Comparison of ENCODE assay signal across 8 mouse cellular contexts in genomic region chr19:44835042-44835930, GRCm38 (mm10).
DNase-seq lines count a peak whose midpoint lies in the region; ATAC-seq and TF ChIP-seq lines count a peak whose summit lies in the region.

No protein-coding gene starts in this region.

- ATAC-seq in lung, postnatal 0 days, result no peak
- no peak for ATAC-seq in limb, embryonic 13.5 days (ENCODE audit: low FRiP score, low read depth)
- no peak for ATAC-seq in stomach, embryonic 15.5 days (ENCODE audit: insufficient read depth, low FRiP score, low read depth)

- no peaks in the 10 kb centered on the region for H3K9me3 ChIP-seq in lung, postnatal 0 days (ENCODE audit: low read length)
- H3K9me3 ChIP-seq in limb, embryonic 13.5 days, result no peaks in the 10 kb centered on the region
- H3K9me3 ChIP-seq in stomach, embryonic 15.5 days, result no peaks in the 10 kb centered on the region

- peaks cover 64% of the 10 kb centered on the region for H3K27me3 ChIP-seq in lung, postnatal 0 days (replicated peaks; ENCODE audit: insufficient read depth, low read length)
- H3K27me3 ChIP-seq in limb, embryonic 13.5 days, result peaks cover 100% of the 10 kb centered on the region
- H3K27me3 ChIP-seq in stomach, embryonic 15.5 days (replicated peaks), result peaks cover 92% of the 10 kb centered on the region
- peaks cover 21% of the 10 kb centered on the region for H3K27me3 ChIP-seq in thymus, adult 2 months (ENCODE audit: control insufficient read depth, insufficient read depth, low read length)

- peak overlapping the region; percentile 44 for H3K4me3 ChIP-seq in lung, postnatal 0 days (ENCODE audit: low read depth, low read length)
- peak overlapping the region; percentile 49 for H3K4me3 ChIP-seq in limb, embryonic 13.5 days
- peak overlapping the region; percentile 46 for H3K4me3 ChIP-seq in stomach, embryonic 15.5 days (replicated peaks)
- H3K4me3 ChIP-seq in thymus, adult 2 months (ENCODE audit: control insufficient read depth, insufficient read depth, low read length), result no peak overlapping the region

- H3K27ac ChIP-seq in lung, postnatal 0 days (ENCODE audit: low read length), result no peak overlapping the region
- H3K27ac ChIP-seq in limb, embryonic 13.5 days, result no peak overlapping the region
- no peak overlapping the region for H3K27ac ChIP-seq in stomach, embryonic 15.5 days
- no peak overlapping the region for H3K27ac ChIP-seq in thymus, adult 2 months (ENCODE audit: control insufficient read depth, insufficient read depth, low read length)

- no peak for TF ChIP-seq POLR2A in thymus, adult 2 months (IDR thresholded peaks at IDR 0.05; ENCODE audit: control insufficient read depth, extremely low read depth, insufficient read depth, low read length, poor library complexity)

- peak overlapping the region; percentile 76 for H3K4me2 ChIP-seq in lung, postnatal 0 days (replicated peaks; ENCODE audit: low read depth, low read length)
- peak overlapping the region; percentile 87 for H3K4me2 ChIP-seq in limb, embryonic 13.5 days (replicated peaks)
- peak overlapping the region; percentile 94 for H3K4me2 ChIP-seq in stomach, embryonic 15.5 days

- no peak for TF ChIP-seq CTCF in lung, postnatal 0 days (IDR thresholded peaks at IDR 0.05)
- no peak for TF ChIP-seq CTCF in thymus, adult 2 months (IDR thresholded peaks at IDR 0.05; ENCODE audit: borderline replicate concordance, control insufficient read depth, extremely low read depth, insufficient read depth, low read length, poor library complexity)

- H3K9ac ChIP-seq in lung, postnatal 0 days (replicated peaks; ENCODE audit: low read depth), result no peak overlapping the region
- no peak overlapping the region; the same call in 1 of the 2 replicates for H3K9ac ChIP-seq in limb, embryonic 13.5 days
- H3K9ac ChIP-seq in stomach, embryonic 15.5 days, result no peak overlapping the region

- H3K4me1 ChIP-seq in lung, postnatal 0 days (ENCODE audit: insufficient read depth, low read depth, low read length), result peaks cover 19% of the 10 kb centered on the region; the same call in 1 of the 2 replicates
- peaks cover 30% of the 10 kb centered on the region for H3K4me1 ChIP-seq in limb, embryonic 13.5 days
- peaks cover 19% of the 10 kb centered on the region for H3K4me1 ChIP-seq in stomach, embryonic 15.5 days
- H3K4me1 ChIP-seq in thymus, adult 2 months (replicated peaks; ENCODE audit: control insufficient read depth, insufficient read depth, low read length), result peaks cover 5% of the 10 kb centered on the region; the same call in 1 of the 2 replicates

- DNase-seq in cerebellum, postnatal 10 days, result peak; percentile 22 to 29
- no peak for DNase-seq in cerebellum, adult 9-11 months
- no peak for DNase-seq in lung, postnatal 0 days (ENCODE audit: low spot score)
- DNase-seq in lung, postnatal 25 days (ENCODE audit: low spot score), result no peak
- DNase-seq in thymus, adult 2 months, result no peak
- no peak for DNase-seq in thymus, postnatal 25 days

- TF ChIP-seq EP300 in lung, postnatal 0 days (IDR thresholded peaks at IDR 0.05), result no peak

- no peaks in the 10 kb centered on the region for H3K36me3 ChIP-seq in lung, postnatal 0 days (ENCODE audit: insufficient read depth, low read length)
- no peaks in the 10 kb centered on the region for H3K36me3 ChIP-seq in limb, embryonic 13.5 days
- no peaks in the 10 kb centered on the region for H3K36me3 ChIP-seq in stomach, embryonic 15.5 days
- H3K36me3 ChIP-seq in thymus, adult 2 months (ENCODE audit: control insufficient read depth, insufficient read depth, low read length), result no peaks in the 10 kb centered on the region

- 4% methylated on average over 34 of the region's 34 CpGs for WGBS in lung, postnatal 0 days
- 2% methylated on average over 32 of the region's 34 CpGs for WGBS in limb, embryonic 13.5 days
- WGBS in stomach, embryonic 15.5 days, result 4% methylated on average over 34 of the region's 34 CpGs
- 12% methylated on average over 34 of the region's 34 CpGs for WGBS in thymus, adult 2 months

Comparison
In these comparisons a context has a peak if more than half of its experiments do, and no peak if none do; other contexts are left out.
1. DNase-seq: peak in cerebellum, postnatal 10 days (2 of 2); none in cerebellum, adult 9-11 months (single experiment), lung, postnatal 0 days (single experiment), lung, postnatal 25 days (single experiment), thymus, adult 2 months (single experiment) and thymus, postnatal 25 days (single experiment).
2. Peak in every context shown above with its lines, with median percentiles within 50 percentile points of each other: H3K4me2 ChIP-seq.